Mouse (Mus musculus) forebrain, embryonic 16.5 days (tissue): ENCODE results near the gene Rassf3. TPM values are rescaled to one million over a fixed set of nuclear protein-coding genes. Genes with fewer than 3 reads are reported as not detected.

ENCODE experiments used
- ATAC-seq: fragments of 200-750 bp; cut with Nextera tagmentation; 2 replicates; pipeline ENCODE4 v1.8.0; 2017; ENCODE audit warnings: mild to moderate bottlenecking, moderate library complexity
- H3K27ac ChIP-seq: fragments of 300-500 bp; sonication (generic); 2 replicates; pipeline ENCODE4 v1.5.1; 2014; ENCODE audit warnings: low read length, control low read depth
- H3K27me3 ChIP-seq: fragments of 300-500 bp; sonication (generic); replicated peaks from 2 replicates; pipeline ENCODE4 v1.6.1; 2014; ENCODE audit warnings: low read length; ENCODE audit not compliant: control insufficient read depth, insufficient read depth
- H3K36me3 ChIP-seq: fragments of 300-500 bp; sonication (generic); 2 replicates; pipeline ENCODE4 v1.6.1; 2014; ENCODE audit not compliant: control insufficient read depth, insufficient read depth
- H3K4me1 ChIP-seq: fragments of 300-500 bp; sonication (generic); replicated peaks from 2 replicates; pipeline ENCODE4 v1.6.1; 2014; ENCODE audit warnings: low read length; ENCODE audit not compliant: control insufficient read depth, insufficient read depth
- H3K4me2 ChIP-seq: fragments of 300-500 bp; sonication (generic); 2 replicates; pipeline ENCODE4 v1.6.1; 2014; ENCODE audit warnings: mild to moderate bottlenecking, low read length, control low read depth
- H3K4me3 ChIP-seq: fragments of 300-500 bp; sonication (generic); replicated peaks from 2 replicates; pipeline ENCODE4 v1.5.1; 2014; ENCODE audit warnings: mild to moderate bottlenecking, low read length, control low read depth
- H3K9ac ChIP-seq: fragments of 300-500 bp; sonication (generic); replicated peaks from 2 replicates; pipeline ENCODE4 v1.6.1; 2014; ENCODE audit warnings: low read depth, low read length, control low read depth
- H3K9me3 ChIP-seq: fragments of 300-500 bp; sonication (generic); 2 replicates; pipeline ENCODE4 v1.6.1; 2016; ENCODE audit warnings: low read length; ENCODE audit not compliant: control insufficient read depth
- WGBS: fragments of 180-500 bp; shearing (Covaris S2); extraction: QIAGEN DNeasy Blood & Tissue Kit; methylation state at CpG from one replicate; pipeline ENCODE4 v1.1.7; 2014; 5-methylcytosine and 5-hydroxymethylcytosine counted together
- polyA plus RNA-seq: library from polyadenylated mRNA; unstranded; fragments of >200 nt; fragmentation: Nextera tagmentation; extraction: Ambion mirVana; gene quantifications from 2 replicates; pipeline ENCODE4 v1.2.1, GENCODE M21; 2015

The Rassf3 gene
- polyA plus RNA-seq, 1 experiment from 2014 or later = 4.1 TPM

- no peak for ATAC-seq
- no peak overlapping the region for H3K4me3 ChIP-seq
Observed at GRCm38 (mm10) chr10:121421023-121421422, 55.1 kb downstream of the Rassf3 start.

GRCm38 (mm10) chr10:121419640-121420470, 56.3 kb downstream of the Rassf3 start:
- H3K4me2 ChIP-seq = no peak overlapping the region
- H3K4me3 ChIP-seq = no peak overlapping the region
- no peak for ATAC-seq
- no peak overlapping the region for H3K9ac ChIP-seq
- WGBS = 69% methylated on average over 22 of the region's 22 CpGs
- H3K9me3 ChIP-seq = no peaks in the 10 kb centered on the region
- no peaks in the 10 kb centered on the region for H3K27me3 ChIP-seq
- H3K4me1 ChIP-seq = peaks cover 15% of the 10 kb centered on the region
- no peak overlapping the region for H3K27ac ChIP-seq
- H3K36me3 ChIP-seq = no peaks in the 10 kb centered on the region

More at GRCm38 (mm10) chr10:121421023-121421422, 55.1 kb downstream of the Rassf3 start:
- peaks cover 15% of the 10 kb centered on the region for H3K4me1 ChIP-seq
- no peak overlapping the region for H3K4me2 ChIP-seq
- H3K27me3 ChIP-seq = no peaks in the 10 kb centered on the region
- H3K9me3 ChIP-seq = no peaks in the 10 kb centered on the region
- H3K36me3 ChIP-seq = no peaks in the 10 kb centered on the region
- no peak overlapping the region for H3K9ac ChIP-seq
- 51% methylated on average over 9 of the region's 9 CpGs for WGBS
- no peak overlapping the region for H3K27ac ChIP-seq

- H3K27ac ChIP-seq = no peak overlapping the region
- no peaks in the 10 kb centered on the region for H3K9me3 ChIP-seq
- no peak overlapping the region for H3K4me3 ChIP-seq
- no peak overlapping the region for H3K9ac ChIP-seq
- H3K27me3 ChIP-seq = no peaks in the 10 kb centered on the region
- peaks cover 9% of the 10 kb centered on the region for H3K4me1 ChIP-seq
- ATAC-seq = no peak
- H3K36me3 ChIP-seq = no peaks in the 10 kb centered on the region
- 90% methylated on average over 14 of the region's 14 CpGs for WGBS
- H3K4me2 ChIP-seq = no peak overlapping the region
Observed at GRCm38 (mm10) chr10:121418835-121419234, 57.3 kb downstream of the Rassf3 start.

- no peaks in the 10 kb centered on the region for H3K27me3 ChIP-seq
- 92% methylated on average over 13 of the region's 13 CpGs for WGBS
Observed at GRCm38 (mm10) chr10:121414127-121414526, 62.0 kb downstream of the Rassf3 start.

GRCm38 (mm10) chr10:121412824-121413223, 63.3 kb downstream of the Rassf3 start:
- no peak overlapping the region for H3K9ac ChIP-seq
- H3K27me3 ChIP-seq = no peaks in the 10 kb centered on the region
- no peak overlapping the region for H3K4me3 ChIP-seq
- WGBS = 90% methylated on average over 17 of the region's 17 CpGs
- H3K36me3 ChIP-seq = no peaks in the 10 kb centered on the region
- no peak overlapping the region for H3K27ac ChIP-seq
- no peak for ATAC-seq
- no peaks in the 10 kb centered on the region for H3K4me1 ChIP-seq
- H3K9me3 ChIP-seq = no peaks in the 10 kb centered on the region
- no peak overlapping the region for H3K4me2 ChIP-seq

More at GRCm38 (mm10) chr10:121414127-121414526, 62.0 kb downstream of the Rassf3 start:
- no peaks in the 10 kb centered on the region for H3K4me1 ChIP-seq
- no peak overlapping the region for H3K27ac ChIP-seq
- H3K36me3 ChIP-seq = no peaks in the 10 kb centered on the region
- H3K4me3 ChIP-seq = no peak overlapping the region
- no peaks in the 10 kb centered on the region for H3K9me3 ChIP-seq
- no peak overlapping the region for H3K4me2 ChIP-seq
- no peak for ATAC-seq
- no peak overlapping the region for H3K9ac ChIP-seq

GRCm38 (mm10) chr10:121411721-121412455, 64.3 kb downstream of the Rassf3 start:
- Histone ChIP-seq H3K36me3 (no peaks in the 10 kb centered on the region), H3K27me3 (no peaks in the 10 kb centered on the region), H3K4me3 (no peak overlapping the region), H3K4me2 (no peak overlapping the region), H3K4me1 (no peaks in the 10 kb centered on the region), H3K9ac (no peak overlapping the region), H3K27ac (no peak overlapping the region), H3K9me3 (no peaks in the 10 kb centered on the region)
- no peak for ATAC-seq
- 91% methylated on average over 11 of the region's 11 CpGs for WGBS

GRCm38 (mm10) chr10:121409717-121410116, 66.4 kb downstream of the Rassf3 start:
- H3K4me1 ChIP-seq = no peaks in the 10 kb centered on the region
- H3K27me3 ChIP-seq = no peaks in the 10 kb centered on the region
- 72% methylated on average over 7 of the region's 7 CpGs for WGBS
- no peaks in the 10 kb centered on the region for H3K36me3 ChIP-seq
- no peak overlapping the region for H3K4me3 ChIP-seq
- H3K9ac ChIP-seq = no peak overlapping the region
- no peak for ATAC-seq
- no peaks in the 10 kb centered on the region for H3K9me3 ChIP-seq
- H3K27ac ChIP-seq = no peak overlapping the region
- no peak overlapping the region for H3K4me2 ChIP-seq

GRCm38 (mm10) chr10:121403946-121404345, 72.2 kb downstream of the Rassf3 start:
- Histone ChIP-seq H3K4me3 (no peak overlapping the region), H3K4me2 (no peak overlapping the region), H3K9ac (no peak overlapping the region), H3K27ac (no peak overlapping the region), H3K9me3 (no peaks in the 10 kb centered on the region), H3K4me1 (no peaks in the 10 kb centered on the region), H3K27me3 (no peaks in the 10 kb centered on the region), H3K36me3 (no peaks in the 10 kb centered on the region)
- ATAC-seq = no peak
- 69% methylated on average over 6 of the region's 9 CpGs for WGBS

GRCm38 (mm10) chr10:121403104-121403503, 73.0 kb downstream of the Rassf3 start:
- Histone ChIP-seq H3K9me3 (no peaks in the 10 kb centered on the region), H3K27me3 (no peaks in the 10 kb centered on the region), H3K36me3 (no peaks in the 10 kb centered on the region), H3K9ac (no peak overlapping the region), H3K4me3 (no peak overlapping the region), H3K4me2 (no peak overlapping the region), H3K4me1 (no peaks in the 10 kb centered on the region), H3K27ac (no peak overlapping the region)
- WGBS = 80% methylated on average over 9 of the region's 9 CpGs
- no peak for ATAC-seq
